Mouse (Mus musculus): ENCODE results near the gene Adgrb3. TPM values are rescaled to one million over a fixed set of nuclear protein-coding genes. Genes with fewer than 3 reads are reported as not detected.

Gene Adgrb3
- polyA plus RNA-seq, 1 experiment from 2014 or later: 1.5 TPM

- Histone ChIP-seq H3K9ac (no peak overlapping the region), H3K4me3 (no peak overlapping the region), H3K27ac (no peak overlapping the region), H3K4me2 (replicated peaks) (no peak overlapping the region), H3K27me3 (no peaks in the 10 kb centered on the region), H3K4me1 (no peaks in the 10 kb centered on the region), H3K36me3 (no peaks in the 10 kb centered on the region), H3K9me3 (no peaks in the 10 kb centered on the region)
- 85% methylated on average over 5 of the region's 5 CpGs for WGBS
- no peak for ATAC-seq (ENCODE audit: low FRiP score, low read depth)
Observed at GRCm38 (mm10) chr1:25355486-25355885, 474.0 kb downstream of the Adgrb3 start.

- Histone ChIP-seq H3K27me3 (no peaks in the 10 kb centered on the region), H3K4me1 (no peaks in the 10 kb centered on the region), H3K27ac (no peak overlapping the region), H3K9ac (no peak overlapping the region), H3K4me3 (no peak overlapping the region), H3K36me3 (no peaks in the 10 kb centered on the region), H3K4me2 (replicated peaks) (no peak overlapping the region), H3K9me3 (0 out of 2 replicates have a peak, but pooled peaks cover 3% of the 10 kb centered on the region)
- ATAC-seq (ENCODE audit: low FRiP score, low read depth): no peak
Observed at GRCm38 (mm10) chr1:25344876-25345275, 484.6 kb downstream of the Adgrb3 start.

GRCm38 (mm10) chr1:25325406-25325805 lies 504.1 kb downstream of the Adgrb3 start:
- Histone ChIP-seq H3K4me1 (no peaks in the 10 kb centered on the region), H3K27me3 (no peaks in the 10 kb centered on the region), H3K4me3 (no peak overlapping the region), H3K9me3 (no peaks in the 10 kb centered on the region), H3K27ac (no peak overlapping the region), H3K36me3 (no peaks in the 10 kb centered on the region), H3K9ac (no peak overlapping the region), H3K4me2 (replicated peaks) (no peak overlapping the region)
- 85% methylated on average over 2 of the region's 2 CpGs for WGBS
- ATAC-seq (ENCODE audit: low FRiP score, low read depth): no peak

- no peak overlapping the region for H3K9ac ChIP-seq
Observed at GRCm38 (mm10) chr1:25317142-25317541, 512.4 kb downstream of the Adgrb3 start.

GRCm38 (mm10) chr1:25312344-25312743 lies 517.2 kb downstream of the Adgrb3 start:
- H3K9me3 ChIP-seq: no peaks in the 10 kb centered on the region
- no peaks in the 10 kb centered on the region for H3K36me3 ChIP-seq
- H3K4me2 ChIP-seq (replicated peaks): no peak overlapping the region
- no peaks in the 10 kb centered on the region for H3K27me3 ChIP-seq
- H3K4me1 ChIP-seq: no peaks in the 10 kb centered on the region
- no peak for ATAC-seq (ENCODE audit: low FRiP score, low read depth)
- H3K27ac ChIP-seq: no peak overlapping the region
- no peak overlapping the region for H3K9ac ChIP-seq
- H3K4me3 ChIP-seq: no peak overlapping the region
- 77% methylated on average over 2 of the region's 2 CpGs for WGBS

More at GRCm38 (mm10) chr1:25317142-25317541, 512.4 kb downstream of the Adgrb3 start:
- ATAC-seq (ENCODE audit: low FRiP score, low read depth): no peak
- Histone ChIP-seq H3K27ac (no peak overlapping the region), H3K4me3 (no peak overlapping the region), H3K36me3 (no peaks in the 10 kb centered on the region), H3K4me1 (no peaks in the 10 kb centered on the region), H3K9me3 (no peaks in the 10 kb centered on the region), H3K4me2 (replicated peaks) (no peak overlapping the region), H3K27me3 (no peaks in the 10 kb centered on the region)

GRCm38 (mm10) chr1:25310066-25310465 lies 519.4 kb downstream of the Adgrb3 start:
- WGBS: 43% methylated on average over 2 of the region's 2 CpGs
- Histone ChIP-seq H3K4me3 (no peak overlapping the region), H3K9ac (no peak overlapping the region), H3K4me1 (no peaks in the 10 kb centered on the region), H3K9me3 (no peaks in the 10 kb centered on the region), H3K27ac (no peak overlapping the region), H3K4me2 (replicated peaks) (no peak overlapping the region), H3K36me3 (no peaks in the 10 kb centered on the region), H3K27me3 (no peaks in the 10 kb centered on the region)
- ATAC-seq (ENCODE audit: low FRiP score, low read depth): no peak

GRCm38 (mm10) chr1:25281471-25281870 lies 548.0 kb downstream of the Adgrb3 start:
- Histone ChIP-seq H3K27me3 (no peaks in the 10 kb centered on the region), H3K9ac (no peak overlapping the region), H3K4me3 (no peak overlapping the region), H3K9me3 (no peaks in the 10 kb centered on the region), H3K36me3 (no peaks in the 10 kb centered on the region), H3K4me1 (no peaks in the 10 kb centered on the region), H3K27ac (no peak overlapping the region), H3K4me2 (replicated peaks) (no peak overlapping the region)
- 87% methylated on average over 8 of the region's 8 CpGs for WGBS
- ATAC-seq (ENCODE audit: low FRiP score, low read depth): no peak

- ATAC-seq (ENCODE audit: low FRiP score, low read depth): no peak
- no peak overlapping the region for H3K4me2 ChIP-seq (replicated peaks)
- H3K27me3 ChIP-seq: no peaks in the 10 kb centered on the region
Observed at GRCm38 (mm10) chr1:25250562-25250961, 578.9 kb downstream of the Adgrb3 start.

GRCm38 (mm10) chr1:25242436-25242835 lies 587.1 kb downstream of the Adgrb3 start:
- Histone ChIP-seq H3K4me2 (replicated peaks) (no peak overlapping the region), H3K27ac (no peak overlapping the region), H3K27me3 (no peaks in the 10 kb centered on the region), H3K9ac (no peak overlapping the region), H3K4me1 (no peaks in the 10 kb centered on the region), H3K9me3 (no peaks in the 10 kb centered on the region), H3K4me3 (no peak overlapping the region), H3K36me3 (no peaks in the 10 kb centered on the region)
- ATAC-seq (ENCODE audit: low FRiP score, low read depth): no peak
- WGBS: 76% methylated on average over 6 of the region's 6 CpGs

More at GRCm38 (mm10) chr1:25250562-25250961, 578.9 kb downstream of the Adgrb3 start:
- no peak overlapping the region for H3K9ac ChIP-seq
- no peaks in the 10 kb centered on the region for H3K9me3 ChIP-seq
- no peak overlapping the region for H3K4me3 ChIP-seq
- no peaks in the 10 kb centered on the region for H3K36me3 ChIP-seq
- no peaks in the 10 kb centered on the region for H3K4me1 ChIP-seq
- H3K27ac ChIP-seq: no peak overlapping the region

- peaks cover 6% of the 10 kb centered on the region; the same call in 1 of the 2 replicates for H3K27me3 ChIP-seq
- H3K4me2 ChIP-seq (replicated peaks): no peak overlapping the region
- H3K9ac ChIP-seq: no peak overlapping the region
- no peak for ATAC-seq (ENCODE audit: low FRiP score, low read depth)
- H3K4me3 ChIP-seq: no peak overlapping the region
- H3K36me3 ChIP-seq: no peaks in the 10 kb centered on the region
- H3K4me1 ChIP-seq: 0 out of 2 replicates have a peak, but pooled peaks cover 8% of the 10 kb centered on the region
- no peak overlapping the region for H3K27ac ChIP-seq
- H3K9me3 ChIP-seq: no peaks in the 10 kb centered on the region
- whole genome bisulfite sequencing: 15% methylated on average over 7 of the region's 7 CpGs
Observed at GRCm38 (mm10) chr1:25229245-25229750, 600.2 kb downstream of the Adgrb3 start.

GRCm38 (mm10) chr1:25228381-25229244 lies 600.9 kb downstream of the Adgrb3 start:
- Histone ChIP-seq H3K4me3 (peak overlapping the region; percentile 25), H3K27me3 (peaks cover 6% of the 10 kb centered on the region; the same call in 1 of the 2 replicates)

GRCm38 (mm10) chr1:25227880-25228279 lies 601.6 kb downstream of the Adgrb3 start:
- 47% methylated on average over 3 of the region's 3 CpGs for WGBS
- H3K4me3 ChIP-seq: no peak overlapping the region
- H3K27me3 ChIP-seq: peaks cover 6% of the 10 kb centered on the region; the same call in 1 of the 2 replicates
- peak overlapping the region; percentile 59 for H3K4me2 ChIP-seq (replicated peaks)
- 0 out of 2 replicates have a peak, but pooled peaks cover 8% of the 10 kb centered on the region for H3K4me1 ChIP-seq
- no peak overlapping the region for H3K9ac ChIP-seq
- no peak overlapping the region for H3K27ac ChIP-seq
- ATAC-seq (ENCODE audit: low FRiP score, low read depth): no peak
- no peaks in the 10 kb centered on the region for H3K9me3 ChIP-seq
- no peaks in the 10 kb centered on the region for H3K36me3 ChIP-seq

More at GRCm38 (mm10) chr1:25228381-25229244, 600.9 kb downstream of the Adgrb3 start:
- H3K36me3 ChIP-seq: no peaks in the 10 kb centered on the region
- WGBS: 7% methylated on average over 37 of the region's 37 CpGs
- no peak overlapping the region for H3K27ac ChIP-seq
- no peaks in the 10 kb centered on the region for H3K9me3 ChIP-seq
- no peak overlapping the region for H3K9ac ChIP-seq
- ATAC-seq (ENCODE audit: low FRiP score, low read depth): peak; percentile 92
- 0 out of 2 replicates have a peak, but pooled peaks cover 8% of the 10 kb centered on the region for H3K4me1 ChIP-seq
- H3K4me2 ChIP-seq (replicated peaks): peak overlapping the region; percentile 59
